ENCODE assay signal across 8 mouse cellular contexts in the genomic region with DNA sequence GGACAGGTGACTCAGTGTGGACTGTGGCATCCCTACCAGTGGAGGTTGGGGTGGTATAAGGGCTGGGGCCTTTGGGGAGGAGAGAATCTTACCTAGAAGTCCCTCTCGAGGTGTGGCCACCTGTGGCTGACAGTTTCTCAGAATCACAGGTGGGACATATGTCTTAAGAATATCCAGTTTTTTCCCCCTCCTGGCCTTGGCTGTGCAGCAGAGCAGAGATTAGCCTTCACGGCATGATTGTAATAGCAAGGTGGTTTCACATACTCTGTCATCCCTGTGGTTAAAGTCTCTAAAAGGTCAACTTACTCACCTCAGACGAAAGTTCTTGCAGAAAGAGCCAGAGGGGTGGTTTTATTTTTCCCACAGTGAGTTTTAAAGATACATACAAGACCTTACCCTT. TPM values are rescaled to one million over a fixed set of nuclear protein-coding genes. Genes with fewer than 3 reads are reported as not detected.
DNase-seq lines count a peak whose midpoint lies in the region; ATAC-seq lines count a peak whose summit lies in the region.

No protein-coding gene starts in this region.

- H3K27ac ChIP-seq in kidney, embryonic 16.5 days (ENCODE audit: low read length) = peak overlapping the region; percentile 94; the same call in 1 of the 2 replicates
- H3K27ac ChIP-seq in brown adipose tissue, adult 24 weeks (replicated peaks; ENCODE audit: low read depth, low read length) = peak overlapping the region; percentile 48

- H3K4me3 ChIP-seq in kidney, embryonic 16.5 days (ENCODE audit: low read length) = peak overlapping the region; percentile 93
- H3K4me3 ChIP-seq in brown adipose tissue, adult 24 weeks (ENCODE audit: insufficient read depth, low read depth, low read length) = peak overlapping the region; percentile 99

- WGBS in kidney, embryonic 16.5 days = 9% methylated on average over 3 of the region's 3 CpGs

- H3K36me3 ChIP-seq in kidney, embryonic 16.5 days (ENCODE audit: insufficient read depth, low read length) = no peaks in the 10 kb centered on the region

- H3K9me3 ChIP-seq in kidney, embryonic 16.5 days (ENCODE audit: low read length) = no peaks in the 10 kb centered on the region

- peaks cover 30% of the 10 kb centered on the region for H3K4me1 ChIP-seq in kidney, embryonic 16.5 days (ENCODE audit: insufficient read depth, low read length)
- H3K4me1 ChIP-seq in brown adipose tissue, adult 24 weeks (ENCODE audit: control insufficient read depth, insufficient read depth, insufficient read length, low read length) = peaks cover 21% of the 10 kb centered on the region

- H3K4me2 ChIP-seq in kidney, embryonic 16.5 days (replicated peaks; ENCODE audit: low read depth, low read length) = peak overlapping the region; percentile 91

- peak overlapping the region; percentile 92 for H3K9ac ChIP-seq in kidney, embryonic 16.5 days (replicated peaks; ENCODE audit: low read length)

- H3K27me3 ChIP-seq in kidney, embryonic 16.5 days (ENCODE audit: insufficient read depth, low read length) = 0 out of 2 replicates have a peak, but pooled peaks cover 3% of the 10 kb centered on the region

- DNase-seq in kidney, adult 11 months = no peak
- peak; percentile 82 for DNase-seq in induced T-regulatory cell, adult 2 months (ENCODE audit: low read depth)
- DNase-seq in naive thymus-derived CD4-positive, alpha-beta T cell, adult 2 months (ENCODE audit: low read depth) = peak; percentile 61
- DNase-seq in right cerebral cortex, postnatal 4 days = no peak
- no peak for DNase-seq in thymus, postnatal 25 days
- DNase-seq in layer of hippocampus, postnatal 25 days (ENCODE audit: extremely low spot score in 1 of 2, low spot score in 1 of 2) = no peak

- peak; percentile 2; the same call in 1 of the 2 replicates for ATAC-seq in kidney, embryonic 16.5 days (ENCODE audit: low FRiP score, low TSS enrichment)

RNA-seq across cellular contexts. Expression of a gene that starts 2.4 kb away (rescaled TPM):
- polyA plus RNA-seq in kidney, embryonic 16.5 days (2015; fragmentation: Nextera tagmentation; extraction: Ambion mirVana) = 5.9 and 6.5 TPM in 2 replicates
- 10.7 and 13.4 TPM in 2 replicates for polyA plus RNA-seq in brown adipose tissue, adult 24 weeks (2012; ENCODE audit: insufficient read depth, insufficient read length, missing spikeins)
- total RNA-seq in layer of hippocampus, postnatal 25 days (2021) = 10 to 100 TPM; 20.5 to 21.1 TPM

Comparison
In these comparisons a context has a peak if more than half of its experiments do, and no peak if none do; other contexts are left out.
1. DNase-seq: peak in induced T-regulatory cell, adult 2 months (single experiment) and naive thymus-derived CD4-positive, alpha-beta T cell, adult 2 months (single experiment); none in kidney, adult 11 months (single experiment), right cerebral cortex, postnatal 4 days (single experiment), thymus, postnatal 25 days (single experiment) and layer of hippocampus, postnatal 25 days (0 of 2).